Mouse (Mus musculus): Measurements from ENCODE around the gene Hlf. TPM values are rescaled to one million over a fixed set of nuclear protein-coding genes. Genes with fewer than 3 reads are reported as not detected.

Hlf gene
- polyA plus RNA-seq, 1 experiment from 2014 or later = 5.0 TPM

DNA sequence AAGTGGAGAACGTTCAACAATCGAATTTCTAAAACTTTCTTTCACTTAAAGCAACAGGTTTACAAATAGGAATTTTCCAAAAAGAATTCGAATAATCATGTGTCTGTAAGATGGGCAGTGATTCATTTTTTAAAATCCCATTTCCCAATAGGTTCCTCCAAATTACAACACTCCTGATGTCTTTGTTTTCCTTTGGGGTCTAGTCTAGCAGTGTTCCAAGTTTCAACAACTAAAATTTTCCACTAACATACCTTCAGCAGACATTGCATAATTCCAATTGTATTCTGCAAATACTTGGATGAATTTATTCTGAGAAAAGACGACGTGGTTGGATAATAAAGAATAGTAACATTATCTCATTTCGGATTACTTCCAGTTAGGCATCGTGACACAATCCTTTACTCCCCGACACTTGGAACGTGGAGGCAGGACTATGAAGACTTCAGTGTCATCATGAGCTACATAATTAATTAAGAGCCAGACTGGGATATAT is 60.4 kb downstream of the Hlf start:
- no peak for ATAC-seq (ENCODE audit: low read depth)
- 70% methylated on average over 9 of the region's 9 CpGs for whole genome bisulfite sequencing
- H3K27me3 ChIP-seq (ENCODE audit: control insufficient read depth, insufficient read depth, low read depth, low read length) = no peaks in the 10 kb centered on the region
- H3K9ac ChIP-seq (ENCODE audit: low read length) = no peak overlapping the region
- H3K36me3 ChIP-seq (ENCODE audit: control insufficient read depth, insufficient read depth, low read length) = no peaks in the 10 kb centered on the region
- no peak overlapping the region for H3K27ac ChIP-seq (ENCODE audit: low read length)
- H3K9me3 ChIP-seq (ENCODE audit: control insufficient read depth, low read length) = no peaks in the 10 kb centered on the region
- no peak overlapping the region for H3K4me3 ChIP-seq (ENCODE audit: low read length)
- H3K4me2 ChIP-seq (ENCODE audit: low read depth, low read length) = no peak overlapping the region
- H3K4me1 ChIP-seq (replicated peaks; ENCODE audit: control insufficient read depth, insufficient read depth, low read length) = no peaks in the 10 kb centered on the region

- Histone ChIP-seq H3K36me3 (ENCODE audit: control insufficient read depth, insufficient read depth, low read length) (no peaks in the 10 kb centered on the region), H3K27me3 (ENCODE audit: control insufficient read depth, insufficient read depth, low read depth, low read length) (no peaks in the 10 kb centered on the region), H3K4me1 (replicated peaks; ENCODE audit: control insufficient read depth, insufficient read depth, low read length) (no peaks in the 10 kb centered on the region), H3K4me3 (ENCODE audit: low read length) (no peak overlapping the region), H3K4me2 (ENCODE audit: low read depth, low read length) (no peak overlapping the region), H3K27ac (ENCODE audit: low read length) (no peak overlapping the region), H3K9ac (ENCODE audit: low read length) (no peak overlapping the region), H3K9me3 (ENCODE audit: control insufficient read depth, low read length) (no peaks in the 10 kb centered on the region)
- peak; percentile 41; the same call in 1 of the 2 replicates for ATAC-seq (ENCODE audit: low read depth)
- 52% methylated on average over 1 of the region's 1 CpGs for WGBS
Observed at GRCm38 (mm10) chr11:90326836-90327235, 63.9 kb downstream of the Hlf start.

- Histone ChIP-seq H3K27ac (ENCODE audit: low read length) (no peak overlapping the region), H3K36me3 (ENCODE audit: control insufficient read depth, insufficient read depth, low read length) (no peaks in the 10 kb centered on the region), H3K9ac (ENCODE audit: low read length) (no peak overlapping the region), H3K4me1 (replicated peaks; ENCODE audit: control insufficient read depth, insufficient read depth, low read length) (0 out of 2 replicates have a peak, but pooled peaks cover 2% of the 10 kb centered on the region), H3K27me3 (ENCODE audit: control insufficient read depth, insufficient read depth, low read depth, low read length) (no peaks in the 10 kb centered on the region), H3K9me3 (ENCODE audit: control insufficient read depth, low read length) (no peaks in the 10 kb centered on the region), H3K4me3 (ENCODE audit: low read length) (no peak overlapping the region), H3K4me2 (ENCODE audit: low read depth, low read length) (no peak overlapping the region)
- WGBS = 94% methylated on average over 5 of the region's 5 CpGs
- no peak for ATAC-seq (ENCODE audit: low read depth)
Observed at GRCm38 (mm10) chr11:90326146-90326545, 64.5 kb downstream of the Hlf start.

DNA sequence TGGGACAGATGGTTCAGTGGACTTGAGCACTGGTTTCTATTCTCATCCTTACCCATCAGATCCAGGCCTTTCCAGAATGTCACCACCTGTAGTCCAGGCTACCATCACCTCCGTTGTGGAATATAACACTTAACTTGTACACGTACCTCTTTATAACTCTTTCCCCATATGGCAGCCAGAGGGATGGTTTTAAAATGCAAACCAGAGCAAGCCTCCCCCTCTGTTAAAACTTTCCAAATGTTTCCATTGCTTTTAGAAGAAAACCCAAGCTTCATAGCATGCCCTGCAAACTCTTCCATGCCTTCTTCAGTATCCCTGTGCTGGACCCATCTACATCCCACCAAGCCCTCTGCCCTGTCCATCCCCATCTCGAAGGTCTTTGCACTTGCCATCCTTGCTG is 66.1 kb downstream of the Hlf start:
- Histone ChIP-seq H3K4me2 (ENCODE audit: low read depth, low read length) (no peak overlapping the region), H3K4me1 (replicated peaks; ENCODE audit: control insufficient read depth, insufficient read depth, low read length) (peaks cover 6% of the 10 kb centered on the region; the same call in 1 of the 2 replicates), H3K9me3 (ENCODE audit: control insufficient read depth, low read length) (no peaks in the 10 kb centered on the region), H3K9ac (ENCODE audit: low read length) (no peak overlapping the region), H3K4me3 (ENCODE audit: low read length) (no peak overlapping the region), H3K27ac (ENCODE audit: low read length) (no peak overlapping the region), H3K27me3 (ENCODE audit: control insufficient read depth, insufficient read depth, low read depth, low read length) (no peaks in the 10 kb centered on the region), H3K36me3 (ENCODE audit: control insufficient read depth, insufficient read depth, low read length) (no peaks in the 10 kb centered on the region)
- no peak for ATAC-seq (ENCODE audit: low read depth)
- 78% methylated on average over 3 of the region's 3 CpGs for WGBS

- H3K4me3 ChIP-seq (ENCODE audit: low read length) = no peak overlapping the region
- H3K36me3 ChIP-seq (ENCODE audit: control insufficient read depth, insufficient read depth, low read length) = no peaks in the 10 kb centered on the region
- no peak overlapping the region for H3K4me2 ChIP-seq (ENCODE audit: low read depth, low read length)
- peak; percentile 73 for ATAC-seq (ENCODE audit: low read depth)
- H3K27ac ChIP-seq (ENCODE audit: low read length) = no peak overlapping the region
- H3K27me3 ChIP-seq (ENCODE audit: control insufficient read depth, insufficient read depth, low read depth, low read length) = no peaks in the 10 kb centered on the region
- H3K9ac ChIP-seq (ENCODE audit: low read length) = no peak overlapping the region
- peaks cover 6% of the 10 kb centered on the region; the same call in 1 of the 2 replicates for H3K4me1 ChIP-seq (replicated peaks; ENCODE audit: control insufficient read depth, insufficient read depth, low read length)
- no peaks in the 10 kb centered on the region for H3K9me3 ChIP-seq (ENCODE audit: control insufficient read depth, low read length)
- WGBS = 41% methylated on average over 7 of the region's 7 CpGs
Observed at GRCm38 (mm10) chr11:90320922-90321321, 69.8 kb downstream of the Hlf start.

DNA sequence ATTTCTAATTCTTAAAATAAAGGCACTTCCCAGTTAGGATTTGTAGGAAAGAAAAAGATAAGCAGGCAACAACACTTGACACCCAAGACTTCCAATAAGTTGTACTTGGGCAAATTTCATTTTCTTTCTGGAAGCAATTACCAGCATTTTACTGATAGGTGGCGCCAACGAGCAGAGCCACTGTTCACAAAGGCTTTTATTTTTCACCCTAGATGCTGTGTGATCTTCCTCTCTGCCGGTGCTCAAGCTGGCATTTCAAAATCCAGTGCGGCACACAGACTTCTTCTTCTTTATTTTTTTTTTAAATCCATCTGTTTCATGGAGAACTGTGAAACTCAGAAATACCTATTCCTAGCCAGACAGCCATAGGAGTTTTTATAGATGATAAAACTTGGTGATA is 73.2 kb downstream of the Hlf start:
- Histone ChIP-seq H3K4me3 (ENCODE audit: low read length) (no peak overlapping the region), H3K4me1 (replicated peaks; ENCODE audit: control insufficient read depth, insufficient read depth, low read length) (peaks cover 6% of the 10 kb centered on the region; the same call in 1 of the 2 replicates), H3K36me3 (ENCODE audit: control insufficient read depth, insufficient read depth, low read length) (no peaks in the 10 kb centered on the region), H3K9me3 (ENCODE audit: control insufficient read depth, low read length) (no peaks in the 10 kb centered on the region), H3K27ac (ENCODE audit: low read length) (no peak overlapping the region), H3K9ac (ENCODE audit: low read length) (no peak overlapping the region), H3K4me2 (ENCODE audit: low read depth, low read length) (no peak overlapping the region), H3K27me3 (ENCODE audit: control insufficient read depth, insufficient read depth, low read depth, low read length) (no peaks in the 10 kb centered on the region)
- no peak for ATAC-seq (ENCODE audit: low read depth)
- 13% methylated on average over 4 of the region's 4 CpGs for WGBS

DNA sequence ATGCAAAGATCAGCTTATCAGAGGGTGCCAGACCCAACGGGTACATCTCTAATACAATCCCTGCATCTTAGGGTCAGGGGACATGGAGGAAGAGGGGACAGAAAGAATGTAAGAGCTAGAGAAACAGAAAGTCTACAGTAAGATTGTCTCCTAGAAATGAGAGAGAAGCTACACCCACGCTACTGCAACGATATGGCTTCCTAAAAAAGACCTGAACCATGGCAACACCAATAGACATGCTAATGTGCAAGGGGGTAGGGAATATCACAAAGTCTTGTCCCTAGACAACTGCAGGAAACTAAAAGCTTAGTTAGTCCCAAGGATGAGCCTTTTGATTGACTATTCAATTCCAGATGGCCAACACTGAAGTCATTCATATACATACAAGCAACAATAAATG is 76.1 kb downstream of the Hlf start:
- no peaks in the 10 kb centered on the region for H3K27me3 ChIP-seq (ENCODE audit: control insufficient read depth, insufficient read depth, low read depth, low read length)
- 86% methylated on average over 3 of the region's 3 CpGs for WGBS
- no peak for ATAC-seq (ENCODE audit: low read depth)
- H3K4me2 ChIP-seq (ENCODE audit: low read depth, low read length) = no peak overlapping the region
- no peak overlapping the region for H3K27ac ChIP-seq (ENCODE audit: low read length)
- H3K9me3 ChIP-seq (ENCODE audit: control insufficient read depth, low read length) = no peaks in the 10 kb centered on the region
- H3K9ac ChIP-seq (ENCODE audit: low read length) = no peak overlapping the region
- no peak overlapping the region for H3K4me3 ChIP-seq (ENCODE audit: low read length)
- no peaks in the 10 kb centered on the region for H3K4me1 ChIP-seq (replicated peaks; ENCODE audit: control insufficient read depth, insufficient read depth, low read length)
- H3K36me3 ChIP-seq (ENCODE audit: control insufficient read depth, insufficient read depth, low read length) = no peaks in the 10 kb centered on the region

- H3K9ac ChIP-seq (ENCODE audit: low read length) = no peak overlapping the region
- H3K4me3 ChIP-seq (ENCODE audit: low read length) = no peak overlapping the region
- 45% methylated on average over 6 of the region's 6 CpGs for WGBS
- H3K27me3 ChIP-seq (ENCODE audit: control insufficient read depth, insufficient read depth, low read depth, low read length) = no peaks in the 10 kb centered on the region
- H3K27ac ChIP-seq (ENCODE audit: low read length) = no peak overlapping the region
- no peaks in the 10 kb centered on the region for H3K4me1 ChIP-seq (replicated peaks; ENCODE audit: control insufficient read depth, insufficient read depth, low read length)
- no peaks in the 10 kb centered on the region for H3K9me3 ChIP-seq (ENCODE audit: control insufficient read depth, low read length)
- no peak overlapping the region for H3K4me2 ChIP-seq (ENCODE audit: low read depth, low read length)
- no peaks in the 10 kb centered on the region for H3K36me3 ChIP-seq (ENCODE audit: control insufficient read depth, insufficient read depth, low read length)
- no peak for ATAC-seq (ENCODE audit: low read depth)
Observed at GRCm38 (mm10) chr11:90306993-90307392, 83.7 kb downstream of the Hlf start.

- no peaks in the 10 kb centered on the region for H3K9me3 ChIP-seq (ENCODE audit: control insufficient read depth, low read length)
- H3K4me1 ChIP-seq (replicated peaks; ENCODE audit: control insufficient read depth, insufficient read depth, low read length) = no peaks in the 10 kb centered on the region
- WGBS = 80% methylated on average over 5 of the region's 5 CpGs
- no peak for ATAC-seq (ENCODE audit: low read depth)
- H3K36me3 ChIP-seq (ENCODE audit: control insufficient read depth, insufficient read depth, low read length) = no peaks in the 10 kb centered on the region
- no peak overlapping the region for H3K9ac ChIP-seq (ENCODE audit: low read length)
- no peak overlapping the region for H3K4me3 ChIP-seq (ENCODE audit: low read length)
- no peak overlapping the region for H3K4me2 ChIP-seq (ENCODE audit: low read depth, low read length)
- H3K27ac ChIP-seq (ENCODE audit: low read length) = no peak overlapping the region
- H3K27me3 ChIP-seq (ENCODE audit: control insufficient read depth, insufficient read depth, low read depth, low read length) = no peaks in the 10 kb centered on the region
Observed at GRCm38 (mm10) chr11:90306067-90306466, 84.6 kb downstream of the Hlf start.

DNA sequence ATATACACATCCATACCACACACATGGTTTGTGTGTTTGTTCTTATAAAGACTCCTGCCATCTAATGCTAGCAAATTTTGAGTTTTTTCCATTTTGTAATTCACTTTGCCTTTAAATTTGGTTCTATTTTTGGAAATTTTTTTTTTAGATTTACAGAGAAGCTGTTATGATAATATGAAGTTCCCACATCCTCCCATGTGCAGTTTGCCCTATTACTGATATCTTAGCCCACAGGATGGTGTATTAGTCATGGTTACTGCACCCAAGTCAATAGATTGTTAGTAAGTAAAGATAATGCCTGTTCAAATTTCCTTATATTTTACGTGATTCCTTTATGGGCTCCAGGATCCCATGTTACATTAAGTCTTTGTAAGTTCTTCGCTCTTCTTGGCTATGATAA is 96.1 kb downstream of the Hlf start:
- no peaks in the 10 kb centered on the region for H3K4me1 ChIP-seq (replicated peaks; ENCODE audit: control insufficient read depth, insufficient read depth, low read length)
- no peak for ATAC-seq (ENCODE audit: low read depth)
- no peak overlapping the region for H3K4me3 ChIP-seq (ENCODE audit: low read length)
- no peaks in the 10 kb centered on the region for H3K36me3 ChIP-seq (ENCODE audit: control insufficient read depth, insufficient read depth, low read length)
- no peak overlapping the region for H3K27ac ChIP-seq (ENCODE audit: low read length)
- no peaks in the 10 kb centered on the region for H3K9me3 ChIP-seq (ENCODE audit: control insufficient read depth, low read length)
- H3K4me2 ChIP-seq (ENCODE audit: low read depth, low read length) = no peak overlapping the region
- H3K9ac ChIP-seq (ENCODE audit: low read length) = no peak overlapping the region
- H3K27me3 ChIP-seq (ENCODE audit: control insufficient read depth, insufficient read depth, low read depth, low read length) = no peaks in the 10 kb centered on the region
- 89% methylated on average over 2 of the region's 2 CpGs for WGBS
